Mouse (Mus musculus): ENCODE measurements around the gene Akap2. TPM values are rescaled to one million over a fixed set of nuclear protein-coding genes. Genes with fewer than 3 reads are reported as not detected.

The Akap2 gene
- polyA plus RNA-seq, 1 experiment from 2014 or later = 21.3 TPM

Other genes starting within 250 kb of the Akap2 start
- 25.3 and 25.8 TPM in 2 replicates for gene Pakap, start 149.5 kb upstream of the Akap2 start, polyA plus RNA-seq (2016; fragmentation: Nextera tagmentation; extraction: Ambion mirVana)
- 0.11 TPM in 1 of 2 replicates, not detected in the other for gene D630039A03Rik, start 198.6 kb downstream of the Akap2 start, polyA plus RNA-seq (2016; fragmentation: Nextera tagmentation; extraction: Ambion mirVana)
- gene Txn1, start 238.8 kb downstream of the Akap2 start, polyA plus RNA-seq (2016; fragmentation: Nextera tagmentation; extraction: Ambion mirVana) = 405 and 415 TPM in 2 replicates

Data from embryonic facial prominence, embryonic 10.5 days (tissue).